Mouse (Mus musculus): ENCODE measurements around the gene Noc4l.

The Noc4l gene

DNA sequence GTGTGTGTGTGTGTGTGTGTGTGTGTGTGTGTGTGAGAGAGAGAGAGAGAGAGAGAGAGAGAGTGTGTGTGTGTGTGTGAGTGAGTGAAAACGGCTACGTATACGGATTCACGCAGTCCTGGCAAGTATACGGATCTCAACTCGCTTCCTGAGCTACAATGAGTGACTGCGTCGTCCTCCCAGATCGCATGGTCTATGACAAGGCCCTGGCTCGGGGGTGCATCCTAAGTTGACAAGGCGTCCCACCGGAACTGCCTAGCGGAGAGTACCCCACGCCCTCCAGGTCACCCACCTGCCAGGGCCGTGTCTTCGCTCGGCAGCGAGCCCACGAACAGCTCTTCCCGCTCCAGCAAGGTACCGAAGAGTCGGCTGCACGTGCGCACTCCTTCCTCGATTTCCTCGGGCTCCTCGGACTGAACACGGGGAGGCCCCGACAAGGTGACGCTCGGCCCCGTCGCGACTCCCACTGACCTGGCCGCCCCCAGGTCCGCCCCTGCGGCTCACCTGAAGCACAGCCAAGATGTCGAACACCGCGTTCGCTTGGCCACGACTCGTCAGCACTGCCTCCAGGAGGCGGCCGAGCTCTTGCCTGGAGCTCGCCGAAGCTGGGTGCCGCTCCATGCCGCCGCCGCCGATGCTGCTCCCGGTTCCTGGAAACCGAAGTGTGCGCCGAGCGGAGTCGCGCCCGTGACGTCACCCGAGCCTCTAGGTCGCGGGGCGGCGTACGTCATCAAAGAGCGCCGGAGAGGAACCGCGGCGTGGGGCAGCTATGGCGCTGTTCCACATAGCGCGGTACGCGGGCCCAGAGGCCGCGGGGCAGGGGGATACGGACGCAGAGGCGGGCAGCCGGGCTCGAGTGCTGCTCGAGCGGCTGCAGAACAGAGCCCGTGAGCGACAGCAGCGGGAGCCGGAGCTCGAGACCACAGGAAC is at the start of gene Noc4l, which contains the start of gene Ddx51:
Noc4l (minus strand) TSS at position 699 of the 930 bp plus-strand sequence.
Ddx51 (plus strand) TSS at position 733 of the 930 bp plus-strand sequence.
- peak; percentile 96 for DNase-seq (ENCODE audit: low read depth, low spot score)

DNA sequence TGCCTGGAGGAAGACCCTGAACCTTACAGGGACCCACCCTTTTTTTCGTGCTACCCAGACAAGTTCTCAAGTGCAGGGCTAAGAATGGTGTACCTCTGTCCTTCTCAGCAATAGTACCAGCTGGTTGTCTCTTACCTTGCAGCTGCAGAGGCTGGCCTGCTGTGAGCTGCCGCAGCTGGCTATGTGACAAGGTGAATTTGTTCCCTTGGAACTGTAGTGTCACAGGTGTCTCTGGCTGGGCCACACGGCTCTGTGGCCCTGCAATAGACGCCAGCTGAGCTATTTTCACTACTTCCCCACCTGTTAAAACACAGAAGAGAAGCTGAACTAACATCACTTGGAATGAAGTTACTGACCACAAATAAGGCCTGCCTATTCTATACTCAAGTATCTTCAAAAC is 45.4 kb upstream of the Noc4l start:
- DNase-seq (ENCODE audit: low read depth, low spot score) = no peak

DNA sequence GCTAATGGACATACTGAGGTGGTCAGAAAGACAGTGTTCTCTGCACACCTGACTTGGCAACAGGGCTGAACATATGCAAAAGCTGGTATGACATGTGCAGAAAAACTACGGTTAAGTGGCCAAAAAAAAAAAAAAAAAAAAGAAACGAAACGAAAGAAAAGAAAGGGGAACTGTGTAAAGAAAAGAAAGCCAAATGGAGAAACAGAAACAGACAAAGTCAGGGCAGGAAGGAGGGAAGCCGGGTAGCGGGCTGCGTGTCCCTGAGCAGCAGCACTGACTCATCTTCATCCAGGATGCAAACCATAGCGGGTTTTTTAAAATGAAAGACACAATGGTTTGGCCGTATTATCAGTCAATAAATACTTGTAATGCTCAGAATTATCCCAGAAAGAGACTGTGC is 28.8 kb upstream of the Noc4l start:
- no peak for DNase-seq (ENCODE audit: low read depth, low spot score)

DNA sequence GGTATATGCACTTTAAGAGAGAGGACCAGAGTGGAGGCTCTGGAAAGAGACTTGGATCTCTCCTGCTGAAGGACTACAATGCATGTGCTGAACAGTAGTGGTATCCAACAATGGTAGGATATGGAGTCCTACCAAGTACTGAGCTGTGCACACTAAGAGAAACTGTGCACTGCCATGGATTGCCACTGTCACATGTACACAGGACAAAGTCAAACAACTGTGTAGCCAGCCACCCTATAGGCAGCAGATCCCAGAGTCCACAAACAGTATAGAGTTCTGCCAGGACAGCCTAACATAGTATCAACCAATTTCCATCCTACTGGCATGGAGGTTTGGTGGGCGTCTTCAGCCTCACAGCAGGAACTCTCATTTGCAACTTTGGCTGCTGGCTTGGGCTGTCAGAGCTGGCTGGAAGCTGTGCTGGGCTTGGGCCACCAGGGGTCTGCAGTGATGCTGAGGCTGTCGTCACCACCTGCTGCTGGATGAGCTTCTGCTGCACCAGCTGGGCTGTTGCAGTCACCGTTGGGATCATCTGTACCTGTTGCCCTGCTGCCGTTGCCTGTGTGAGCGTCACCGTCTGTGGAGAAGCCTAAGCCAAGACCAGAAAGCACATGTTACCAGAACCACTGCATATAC is 12.4 kb upstream of the Noc4l start:
- no peak for DNase-seq (ENCODE audit: low read depth, low spot score)

DNA sequence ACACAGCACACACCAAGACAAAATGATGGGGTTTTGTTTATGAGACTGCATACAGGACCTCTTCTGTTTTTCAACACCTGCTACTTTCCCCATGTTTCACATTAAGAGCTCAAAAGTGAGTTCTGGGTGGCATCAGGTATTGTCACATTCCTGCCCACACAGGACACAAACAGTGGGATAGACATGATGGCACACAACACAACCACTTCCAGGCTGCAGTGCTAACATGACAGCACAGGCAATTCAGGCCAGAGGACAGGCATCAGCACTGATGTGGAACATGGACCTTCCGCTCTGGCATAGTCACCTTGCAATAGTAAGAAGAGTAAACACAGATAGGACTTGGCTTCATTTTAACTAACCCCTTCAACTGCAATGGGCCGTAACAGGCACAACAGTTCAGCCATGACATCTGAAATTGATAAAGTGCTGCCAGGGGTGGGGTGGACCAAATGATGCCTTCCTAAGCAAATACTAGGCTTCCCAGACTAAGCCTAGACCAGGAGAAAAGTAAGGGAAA is 11.6 kb upstream of the Noc4l start:
- no peak for DNase-seq (ENCODE audit: low read depth, low spot score)

DNA sequence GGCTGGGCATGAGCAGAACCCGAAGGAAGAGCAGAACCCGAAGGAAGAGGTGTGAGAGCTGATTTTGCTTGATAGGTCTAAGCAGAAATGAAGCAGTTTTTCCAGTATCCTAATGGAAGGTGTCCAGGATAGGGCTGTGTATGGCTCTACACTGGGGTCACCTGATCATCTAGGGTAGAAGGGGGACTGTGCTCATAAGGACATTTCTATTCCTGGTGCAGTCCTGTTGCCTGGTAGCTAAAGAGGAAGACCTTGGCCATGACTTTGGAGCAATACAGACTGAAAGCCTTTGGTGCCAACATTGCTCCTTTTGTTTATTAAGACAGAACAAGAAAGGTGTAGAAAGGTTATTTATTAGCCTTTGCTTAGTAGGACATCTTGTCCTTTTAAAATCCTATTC is 10.8 kb upstream of the Noc4l start:
- no peak for DNase-seq (ENCODE audit: low read depth, low spot score)

DNA sequence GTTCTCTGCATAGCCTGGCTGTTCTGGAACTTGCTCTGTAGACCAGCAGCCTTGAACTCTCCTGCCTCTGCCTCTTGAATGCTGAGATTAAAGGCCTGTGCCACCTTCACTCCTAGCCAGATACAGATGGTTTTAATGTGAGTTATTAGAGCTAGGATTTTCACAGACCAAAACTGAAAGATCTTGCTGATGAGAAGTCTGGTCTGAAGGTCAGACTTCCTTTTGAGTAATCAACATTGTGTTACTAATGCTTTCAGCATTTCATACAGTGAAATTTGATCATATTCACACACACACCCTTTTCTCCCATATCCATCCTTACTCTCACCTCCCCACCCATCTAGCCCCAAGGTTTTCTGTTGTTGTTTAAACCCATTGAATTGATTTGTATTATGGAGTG is 6.5 kb upstream of the Noc4l start:
- no peak for DNase-seq (ENCODE audit: low read depth, low spot score)

DNA sequence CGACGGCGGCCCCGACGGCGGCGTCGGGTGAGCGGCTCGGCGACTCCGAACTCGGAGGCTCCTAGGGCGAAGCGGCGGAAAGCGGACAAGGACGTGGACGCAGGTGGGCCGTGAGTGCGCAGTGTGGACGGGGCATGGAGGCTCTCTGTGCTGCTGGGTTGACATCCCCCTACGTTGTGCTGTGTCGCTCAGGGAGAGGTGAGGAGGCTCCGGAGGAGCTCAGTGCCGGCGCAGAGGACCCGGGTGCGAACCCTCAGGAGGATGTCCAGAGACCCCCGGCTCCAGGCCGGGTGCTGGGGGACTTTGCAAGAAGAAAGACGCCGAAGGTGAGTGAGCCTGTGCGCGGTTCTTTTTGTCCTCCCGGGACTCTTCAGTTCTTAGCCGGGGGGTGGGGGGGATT is 469 bp upstream of the Noc4l start:
- no peak for DNase-seq (ENCODE audit: low read depth, low spot score)

DNA sequence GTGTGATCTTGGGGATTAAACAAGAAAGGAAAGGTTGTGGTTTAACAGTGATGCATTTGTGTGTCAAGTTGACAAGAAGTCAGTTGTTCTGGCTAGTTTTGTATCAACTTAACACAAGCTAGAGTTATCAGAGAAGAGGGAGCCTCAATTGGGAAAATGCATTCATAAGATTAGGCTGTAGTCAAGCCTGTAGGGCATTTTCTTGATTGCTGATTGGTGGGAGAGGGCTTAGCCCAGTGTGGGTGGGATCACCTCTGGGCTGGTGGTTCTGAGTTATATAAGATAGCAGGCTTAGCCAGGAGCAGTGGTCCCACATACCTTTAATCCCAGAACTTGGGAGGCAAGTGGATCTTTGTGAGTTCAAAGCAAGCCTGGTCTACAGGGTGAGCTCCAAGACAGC is 6.8 kb downstream of the Noc4l start:
- DNase-seq (ENCODE audit: low read depth, low spot score) = no peak

DNA sequence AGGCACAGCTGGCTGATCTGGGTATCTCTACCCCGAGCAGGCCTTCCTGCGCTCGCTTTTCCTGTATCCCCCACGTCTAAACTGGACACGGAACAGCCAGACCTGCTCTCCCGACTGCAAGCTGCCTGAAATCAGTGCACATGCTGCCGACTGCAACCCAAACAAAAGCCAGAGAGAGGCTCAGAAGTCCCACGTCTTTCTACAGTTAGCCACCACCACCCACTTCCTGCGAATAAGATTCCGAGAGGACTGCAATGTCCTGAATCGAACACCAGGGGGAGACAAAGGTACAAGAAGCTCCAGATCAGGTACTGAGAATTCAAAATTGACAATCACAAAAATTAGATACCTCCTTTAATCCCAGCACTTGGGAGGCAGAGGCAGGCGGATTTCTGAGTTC is 13.8 kb downstream of the Noc4l start:
- DNase-seq (ENCODE audit: low read depth, low spot score) = peak; percentile 86

DNA sequence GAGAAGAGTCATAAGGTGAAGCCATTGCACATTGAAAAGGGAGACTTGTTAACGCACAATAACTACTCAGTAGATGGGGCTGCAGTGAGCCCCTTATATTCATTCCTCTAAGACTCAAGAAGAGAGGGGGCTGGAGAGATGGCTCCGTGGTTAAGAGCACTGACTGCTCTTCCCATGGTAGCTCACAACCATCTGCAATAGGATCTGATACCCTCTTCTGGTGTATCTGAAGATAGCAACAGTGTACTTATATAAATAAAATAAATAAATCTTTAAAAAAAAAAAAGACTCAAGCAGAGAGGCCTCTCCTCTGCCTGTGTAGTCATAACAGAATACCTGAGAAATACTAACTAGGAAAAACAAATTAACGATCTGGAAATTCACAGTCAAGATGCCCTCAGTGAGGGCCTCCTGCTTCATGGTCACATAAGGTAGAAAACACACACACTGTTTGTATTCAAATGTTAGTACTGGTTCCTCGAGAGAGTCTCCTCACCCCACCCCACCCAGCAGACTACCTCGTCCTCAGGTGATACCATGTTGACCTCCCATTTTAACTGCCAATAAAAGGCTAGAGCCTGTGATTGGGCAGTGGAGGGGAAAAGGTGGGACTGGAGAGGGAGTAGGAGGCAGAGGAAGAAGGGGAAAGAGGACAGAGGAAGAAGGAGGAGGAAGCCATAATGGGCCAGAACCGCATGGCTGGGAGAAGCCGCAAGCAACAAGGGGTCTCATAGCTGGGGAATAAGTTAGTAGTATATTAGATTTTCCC is 14.7 kb downstream of the Noc4l start:
- DNase-seq (ENCODE audit: low read depth, low spot score) = no peak

DNA sequence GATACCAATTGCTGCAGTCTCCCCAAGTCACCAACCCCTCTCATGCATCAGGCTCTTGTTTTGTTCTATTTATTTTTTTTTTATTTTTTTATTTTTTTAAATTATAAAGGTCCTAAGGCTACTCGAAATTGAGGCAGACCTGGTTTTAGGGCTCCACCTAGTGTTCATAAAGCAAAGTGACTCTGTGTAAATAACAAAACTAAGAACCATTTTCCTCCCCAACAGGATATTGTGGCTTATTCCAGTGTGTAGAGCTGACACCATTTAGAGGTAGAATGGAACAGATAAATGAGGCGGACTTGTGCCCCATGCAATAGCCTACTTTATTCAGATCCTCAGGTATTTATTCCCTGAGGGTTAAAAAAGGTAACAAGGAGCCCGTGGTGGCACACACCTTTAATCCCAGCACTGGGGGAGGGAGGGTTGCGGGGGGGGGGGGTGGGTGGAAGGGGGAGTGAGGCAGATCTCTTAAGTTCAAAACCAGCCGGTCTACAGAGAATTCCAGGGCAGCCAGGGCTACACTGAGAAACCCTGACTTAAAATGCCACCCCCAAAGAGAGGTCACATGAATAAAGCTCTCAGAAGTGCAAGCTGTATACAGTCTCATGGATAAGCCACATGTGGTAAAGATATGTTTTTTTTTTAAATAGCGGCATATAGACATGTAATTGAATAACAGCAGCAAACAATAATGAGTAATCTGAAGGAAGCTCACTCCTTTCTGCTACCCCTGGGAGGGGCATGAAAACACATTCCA is 17.1 kb downstream of the Noc4l start:
- peak; percentile 74 for DNase-seq (ENCODE audit: low read depth, low spot score)

DNA sequence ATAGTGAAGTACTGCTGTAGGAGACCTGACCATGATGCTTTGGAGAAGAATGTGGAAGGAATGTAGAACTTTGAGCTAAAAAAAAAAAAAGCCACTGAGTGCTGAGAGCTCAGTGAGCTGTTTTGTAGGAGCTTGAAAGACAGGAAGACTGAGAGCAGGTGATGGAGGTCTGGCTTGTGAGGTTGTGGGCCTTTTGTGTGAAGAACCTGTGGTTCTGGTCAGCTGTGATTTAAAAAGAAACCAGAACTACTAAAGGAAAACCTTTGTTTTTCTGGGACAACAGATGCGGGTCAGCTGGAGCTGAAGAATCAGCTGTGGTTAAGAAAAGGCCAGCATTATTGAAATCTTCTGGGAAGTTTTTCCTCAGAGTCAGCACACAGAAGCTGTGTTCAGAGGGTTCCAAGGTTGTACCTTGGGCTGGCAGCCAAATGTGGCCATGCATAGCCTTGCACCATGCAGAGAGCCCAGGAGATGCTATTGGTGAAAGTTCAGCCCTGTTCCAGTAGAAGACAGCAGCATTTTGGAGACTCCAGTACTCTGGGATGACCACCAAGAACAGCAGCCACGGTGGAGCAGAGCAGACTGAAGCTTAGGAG is 23.6 kb downstream of the Noc4l start:
- no peak for DNase-seq (ENCODE audit: low read depth, low spot score)

DNA sequence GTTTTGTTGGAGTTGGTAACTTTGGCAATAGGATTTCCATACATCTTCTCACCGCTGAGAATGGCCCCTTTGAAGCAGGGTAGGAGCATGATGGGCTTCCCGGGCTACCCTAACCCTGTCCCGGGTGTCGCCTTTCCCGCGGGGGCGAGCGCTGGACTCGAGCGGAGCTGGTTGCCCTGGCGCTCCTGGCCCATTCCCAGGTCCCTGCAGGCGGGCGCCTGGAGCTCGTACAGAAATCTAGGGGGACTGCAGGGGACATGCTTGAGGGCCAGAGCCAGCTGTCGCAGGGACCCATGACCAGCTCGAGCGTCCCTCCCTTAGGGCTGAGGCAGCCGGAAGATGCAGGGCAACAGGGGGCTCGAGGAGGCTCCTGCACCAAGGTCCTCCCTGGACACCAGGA is 25.1 kb downstream of the Noc4l start:
- DNase-seq (ENCODE audit: low read depth, low spot score) = no peak

DNA sequence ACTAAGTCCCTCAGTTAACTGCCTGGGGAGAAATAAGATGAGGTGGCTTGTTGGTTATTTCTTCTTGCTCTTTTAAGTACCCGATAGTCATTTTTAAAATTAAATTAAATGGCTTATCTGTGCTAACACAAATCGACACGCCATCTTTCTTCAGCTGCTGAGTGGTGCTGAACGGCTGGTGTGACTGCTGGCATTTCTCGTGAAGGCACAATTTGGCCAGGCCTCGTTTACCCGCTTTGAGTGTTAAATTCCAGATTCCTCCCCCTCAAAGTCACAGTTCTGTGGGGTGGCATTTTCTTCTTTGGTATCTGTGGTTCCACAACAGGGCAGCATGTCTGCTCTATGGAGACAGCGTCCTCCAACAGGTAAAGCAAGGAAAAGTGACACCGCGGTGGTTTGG is 25.9 kb downstream of the Noc4l start:
- no peak for DNase-seq (ENCODE audit: low read depth, low spot score)

DNA sequence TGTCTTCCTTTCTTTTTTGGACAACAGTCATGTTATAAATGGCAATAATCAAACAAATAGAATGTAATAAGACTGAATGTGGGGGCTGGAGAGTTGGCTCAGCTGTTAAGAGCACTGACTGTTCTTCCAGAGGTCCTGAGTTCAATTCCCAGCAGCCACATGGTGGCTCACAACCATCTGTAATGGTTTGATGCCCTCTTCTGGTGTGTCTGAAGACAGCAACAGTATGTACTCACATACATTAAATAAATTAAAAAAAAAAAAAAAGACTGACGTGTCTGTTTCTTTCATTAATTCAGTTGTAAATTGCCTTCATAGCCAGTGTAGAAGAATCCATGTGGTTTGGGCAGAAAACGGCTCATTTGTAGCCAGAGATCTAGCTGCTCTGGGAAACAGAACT is 28.9 kb downstream of the Noc4l start:
- DNase-seq (ENCODE audit: low read depth, low spot score) = no peak

DNA sequence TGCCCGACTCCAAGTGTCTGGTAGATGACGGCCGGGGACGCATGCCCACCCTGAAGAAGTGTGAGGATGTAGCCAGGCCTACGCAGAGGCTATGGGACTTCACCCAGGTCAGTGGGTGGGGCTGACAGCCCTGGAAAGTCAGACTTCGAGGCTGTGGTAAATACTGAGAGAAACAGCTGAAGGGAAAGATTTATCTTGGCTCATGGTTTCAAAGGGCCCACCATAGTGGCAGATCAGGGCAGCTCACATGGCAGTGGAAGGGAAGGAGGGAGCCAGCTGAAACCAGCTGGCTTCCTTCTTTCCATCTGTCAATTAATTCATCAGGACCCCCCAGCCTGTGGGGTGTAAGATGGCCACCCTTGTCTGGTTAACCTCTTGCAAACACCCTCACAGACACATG is 34.0 kb downstream of the Noc4l start:
- no peak for DNase-seq (ENCODE audit: low read depth, low spot score)

DNA sequence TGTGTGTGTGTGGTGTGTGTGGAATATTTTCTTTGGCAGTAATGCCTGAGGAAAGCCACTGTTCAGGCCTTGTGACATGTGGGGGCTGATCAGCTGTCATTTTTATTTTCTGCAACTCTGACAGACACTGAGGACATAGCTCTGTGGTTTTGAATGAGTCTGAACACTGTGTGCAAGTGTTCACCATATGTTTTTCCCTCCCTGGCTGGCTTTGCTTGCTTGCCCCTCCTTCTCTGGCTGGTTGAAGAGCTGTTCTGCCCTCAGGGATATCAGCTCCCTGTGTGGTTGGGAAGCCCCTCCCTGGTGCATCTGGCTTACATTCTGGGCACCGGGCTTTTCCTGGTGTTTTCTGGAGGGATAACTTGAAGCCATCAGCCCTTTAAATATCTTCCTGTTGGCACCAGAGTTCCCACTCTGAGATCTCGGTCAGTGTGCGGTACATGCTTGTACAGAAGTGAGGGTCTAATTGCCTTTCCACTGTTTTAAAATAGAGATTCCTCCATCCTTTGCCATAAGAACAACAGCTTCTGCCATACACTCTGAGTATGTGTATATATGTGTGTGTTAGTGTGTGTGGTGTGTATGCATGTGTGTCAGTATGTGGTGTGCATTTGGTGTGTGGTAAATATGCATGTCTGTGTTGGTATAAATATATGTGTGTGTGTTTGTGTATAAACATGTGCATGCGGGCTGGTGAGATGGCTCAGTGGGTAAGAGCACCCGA is 41.6 kb downstream of the Noc4l start:
- no peak for DNase-seq (ENCODE audit: low read depth, low spot score)

DNA sequence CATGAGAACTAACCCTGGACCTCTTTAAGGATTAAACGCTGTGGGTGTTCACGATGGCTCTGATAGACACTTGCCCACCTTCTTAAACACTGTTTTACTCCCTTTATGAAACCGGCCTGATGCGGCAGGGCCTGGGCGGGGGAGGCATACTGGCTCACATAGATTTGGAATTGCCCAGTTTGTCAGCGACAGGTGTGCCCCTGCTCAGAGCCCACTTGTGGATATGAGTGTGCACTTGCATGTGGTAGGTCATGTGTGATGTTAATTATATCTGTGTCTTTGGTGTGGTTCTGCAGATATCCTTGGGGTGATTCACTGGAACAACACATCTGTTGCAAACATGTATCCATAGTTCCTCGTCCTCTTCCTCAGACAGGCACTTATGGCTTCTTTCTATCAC is 42.7 kb downstream of the Noc4l start:
- no peak for DNase-seq (ENCODE audit: low read depth, low spot score)

DNA sequence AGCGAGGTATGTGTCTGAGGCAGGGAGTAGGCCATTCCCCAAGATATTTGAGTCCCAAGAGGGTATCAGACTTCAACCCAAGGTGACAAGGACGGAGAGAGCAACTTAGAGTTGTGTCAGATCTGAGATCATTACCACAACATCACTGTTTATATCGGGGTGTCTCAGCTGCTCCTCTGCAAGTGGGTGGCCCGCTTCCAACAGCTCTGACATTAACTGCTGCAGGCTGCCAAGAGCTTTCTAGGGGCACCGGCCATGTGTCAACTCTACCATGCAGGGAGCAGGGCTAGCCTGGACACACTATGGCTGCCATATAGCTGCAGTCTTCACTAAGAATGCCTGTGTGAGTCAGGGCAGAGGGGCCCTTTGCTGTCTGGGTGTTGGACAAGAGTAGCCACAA is 43.3 kb downstream of the Noc4l start:
- DNase-seq (ENCODE audit: low read depth, low spot score) = no peak
